Mouse (Mus musculus): ENCODE measurements around the gene Zranb3.

DNA sequence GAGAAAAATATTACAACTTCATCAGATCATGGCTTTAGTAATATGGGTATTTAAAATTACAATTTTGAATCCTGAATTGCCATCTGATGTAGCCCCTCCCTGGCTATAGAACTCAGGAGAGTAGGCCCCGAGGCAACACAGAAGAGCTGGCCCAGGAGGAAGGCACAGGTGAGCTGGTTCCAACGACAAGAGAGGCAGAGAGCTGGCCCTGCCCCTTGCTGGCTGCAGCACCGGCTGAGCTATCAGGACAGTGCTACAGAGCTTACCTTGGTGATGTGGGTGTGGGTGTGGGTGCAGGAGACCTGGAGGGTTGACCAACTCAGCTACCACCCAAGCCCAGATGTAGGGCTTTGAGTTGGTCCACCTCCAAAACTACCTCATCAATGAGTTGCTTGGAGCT is 114.6 kb downstream of the Zranb3 start:
- TF ChIP-seq EP300 (optimal IDR thresholded peaks at IDR 0.05) = no peak
- no peak for TF ChIP-seq CTCF (IDR thresholded peaks at IDR 0.05; ENCODE audit: low read depth)
